Mouse (Mus musculus): ENCODE data around the gene Arhgap35.

GRCm38 (mm10) chr7:16524308-16524707, 90.5 kb downstream of the Arhgap35 start:
- no peak for TF ChIP-seq CTCF (IDR thresholded peaks at IDR 0.05; ENCODE audit: low read depth)
- no peak for TF ChIP-seq EP300 (optimal IDR thresholded peaks at IDR 0.05)

Measured in stomach, postnatal 0 days (tissue).